Mouse (Mus musculus): ENCODE data around the gene Gm21943. TPM values are rescaled to one million over a fixed set of nuclear protein-coding genes. Genes with fewer than 3 reads are reported as not detected.
"Not testable (repeated sequence)": the region's sequence is repeated elsewhere in the genome, so short reads cannot be mapped to it uniquely, and the experiment has no call there.

Gene Gm21943
- not detected in 2 replicates for polyA plus RNA-seq (2014; fragmentation: Nextera tagmentation; extraction: Ambion mirVana)

DNA sequence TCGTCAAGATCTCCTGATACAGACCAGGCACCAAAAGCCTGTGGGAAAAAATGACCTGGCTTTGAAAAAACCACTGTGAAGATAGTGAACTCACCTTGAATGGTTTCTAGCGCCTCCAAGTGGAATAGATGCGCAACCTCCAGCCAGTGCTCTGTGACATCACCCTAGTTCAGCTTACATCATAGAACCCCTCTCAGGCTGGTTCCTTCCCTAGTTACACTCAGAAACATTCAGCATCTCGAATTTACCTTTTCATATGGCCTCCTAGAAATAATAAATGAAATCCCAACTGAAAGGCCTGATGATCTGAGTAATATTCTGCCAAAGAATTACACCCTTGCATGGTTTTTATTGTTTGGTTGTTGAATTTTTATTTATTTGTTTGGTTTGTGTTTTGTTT, at the start of gene Gm21943:
Gm21943 (minus strand) TSS at position 101 of the 400 bp plus-strand sequence.
- not testable (repeated sequence) for H3K27ac ChIP-seq (ENCODE audit: low read depth, low read length); H3K9me3 ChIP-seq (ENCODE audit: control insufficient read depth, low read length); ATAC-seq (replicated peaks; ENCODE audit: low FRiP score); H3K4me3 ChIP-seq (ENCODE audit: low read depth, low read length); H3K27me3 ChIP-seq (replicated peaks; ENCODE audit: control insufficient read depth, insufficient read depth, low read length); H3K4me1 ChIP-seq (replicated peaks; ENCODE audit: control insufficient read depth, insufficient read depth, low read length); H3K9ac ChIP-seq (ENCODE audit: low read depth, low read length); H3K36me3 ChIP-seq (ENCODE audit: control insufficient read depth, insufficient read depth, low read length); H3K4me2 ChIP-seq; DNase-seq (ENCODE audit: low spot score)
- no CpG with 5 or more reads among the region's 4 CpGs for WGBS

Other genes starting within 250 kb of the Gm21943 start
- not detected in 2 replicates for gene Gm28961, start 172.0 kb upstream of the Gm21943 start, polyA plus RNA-seq (2014; fragmentation: Nextera tagmentation; extraction: Ambion mirVana)

Measured in liver, embryonic 11.5 days (tissue).